ENCODE assay signal across 8 mouse cellular contexts in genomic region chr9:57071801-57072351, GRCm38 (mm10). TPM values are rescaled to one million over a fixed set of nuclear protein-coding genes. Genes with fewer than 3 reads are reported as not detected.
DNase-seq lines count a peak whose midpoint lies in the region; ATAC-seq and TF ChIP-seq lines count a peak whose summit lies in the region.

Gene Sin3a, plus strand, starts transcription at chr9:57072040.

- peak within 1 kb of the TSS; percentile 93 for H3K4me2 ChIP-seq in forebrain, embryonic 14.5 days (ENCODE audit: low read length)
- peak within 1 kb of the TSS; percentile 93 for H3K4me2 ChIP-seq in liver, postnatal 0 days (ENCODE audit: low read depth, low read length)
- H3K4me2 ChIP-seq in neural tube, embryonic 13.5 days = peak within 1 kb of the TSS; percentile 94

- no peak for ATAC-seq in forebrain, embryonic 14.5 days
- no peak for ATAC-seq in liver, postnatal 0 days
- ATAC-seq in neural tube, embryonic 13.5 days (ENCODE audit: low read depth) = no peak

- no peaks in the 10 kb centered on the region for H3K36me3 ChIP-seq in ES-Bruce4 (ENCODE audit: control insufficient read depth, insufficient read depth, low read length, poor library complexity, severe bottlenecking)
- H3K36me3 ChIP-seq in forebrain, embryonic 14.5 days (ENCODE audit: control insufficient read depth, insufficient read depth, low read length) = no peaks in the 10 kb centered on the region
- H3K36me3 ChIP-seq in liver, postnatal 0 days (replicated peaks; ENCODE audit: insufficient read depth, low read length) = no peaks in the 10 kb centered on the region
- H3K36me3 ChIP-seq in neural tube, embryonic 13.5 days = no peaks in the 10 kb centered on the region; the same call in 1 of the 2 replicates
- H3K36me3 ChIP-seq in testis, adult 2 months (ENCODE audit: control insufficient read depth, insufficient read depth, low read length) = no peaks in the 10 kb centered on the region

- H3K27me3 ChIP-seq in ES-Bruce4 (ENCODE audit: control insufficient read depth, insufficient read depth, low read length, poor library complexity, severe bottlenecking) = no peaks in the 10 kb centered on the region
- no peaks in the 10 kb centered on the region for H3K27me3 ChIP-seq in forebrain, embryonic 14.5 days (replicated peaks; ENCODE audit: control insufficient read depth, insufficient read depth, low read length)
- H3K27me3 ChIP-seq in liver, postnatal 0 days (ENCODE audit: insufficient read depth, low read length) = no peaks in the 10 kb centered on the region
- no peaks in the 10 kb centered on the region for H3K27me3 ChIP-seq in neural tube, embryonic 13.5 days
- no peaks in the 10 kb centered on the region; the same call in 1 of the 2 replicates for H3K27me3 ChIP-seq in testis, adult 2 months (ENCODE audit: control insufficient read depth, insufficient read depth, low read length)

- peak within 1 kb of the TSS; percentile 97 for H3K9ac ChIP-seq in ES-Bruce4 (ENCODE audit: low read depth, poor library complexity, severe bottlenecking)
- H3K9ac ChIP-seq in forebrain, embryonic 14.5 days (ENCODE audit: low read length) = peak within 1 kb of the TSS; percentile 77
- H3K9ac ChIP-seq in liver, postnatal 0 days (replicated peaks) = peak within 1 kb of the TSS; percentile 90
- H3K9ac ChIP-seq in neural tube, embryonic 13.5 days = peak within 1 kb of the TSS; percentile 83

- intact Hi-C loops in heart, postnatal 25 days (cut with DNase I) = loop anchor here (2.0 to 5.0 kb wide), 2 partner anchors 59 to 140 kb away; partner anchors contain the start of gene Man2c1

- DNase-seq in c-Kit-positive CD71-positive TER-119-negative erythroid progenitor cells, embryonic 14.5 days (ENCODE audit: low read depth) = peak; percentile 70
- peak; percentile 92 for DNase-seq in forebrain, embryonic 14.5 days (ENCODE audit: low spot score)
- DNase-seq in heart, postnatal 25 days (ENCODE audit: low spot score) = peak; percentile 60
- peak; percentile 73 for DNase-seq in layer of hippocampus, adult 11-12 months (ENCODE audit: low spot score)
- peak; percentile 85 for DNase-seq in liver, postnatal 0 days

- peak within 1 kb of the TSS; percentile 100 for H3K4me3 ChIP-seq in ES-Bruce4 (ENCODE audit: low read depth, low read length)
- H3K4me3 ChIP-seq in forebrain, embryonic 14.5 days (ENCODE audit: low read depth, low read length) = peak within 1 kb of the TSS; percentile 92
- H3K4me3 ChIP-seq in liver, postnatal 0 days (ENCODE audit: low read depth, low read length) = peak within 1 kb of the TSS; percentile 85
- peak within 1 kb of the TSS; percentile 67 for H3K4me3 ChIP-seq in neural tube, embryonic 13.5 days
- H3K4me3 ChIP-seq in testis, adult 2 months (ENCODE audit: control insufficient read depth, low read depth, low read length) = peak within 1 kb of the TSS; percentile 92

- H3K9me3 ChIP-seq in ES-Bruce4 (replicated peaks; ENCODE audit: control insufficient read depth, insufficient read depth, low read length, poor library complexity, severe bottlenecking) = no peaks in the 10 kb centered on the region
- no peaks in the 10 kb centered on the region for H3K9me3 ChIP-seq in forebrain, embryonic 14.5 days (replicated peaks; ENCODE audit: control insufficient read depth, low read length)
- H3K9me3 ChIP-seq in liver, postnatal 0 days (ENCODE audit: low read length) = no peaks in the 10 kb centered on the region
- H3K9me3 ChIP-seq in neural tube, embryonic 13.5 days = no peaks in the 10 kb centered on the region

- H3K4me1 ChIP-seq in ES-Bruce4 (ENCODE audit: control insufficient read depth, insufficient read depth, low read length) = no peaks in the 10 kb centered on the region
- peaks cover 15% of the 10 kb centered on the region for H3K4me1 ChIP-seq in forebrain, embryonic 14.5 days (ENCODE audit: control insufficient read depth, insufficient read depth, low read length)
- peaks cover 27% of the 10 kb centered on the region for H3K4me1 ChIP-seq in liver, postnatal 0 days (ENCODE audit: insufficient read depth)
- peaks cover 31% of the 10 kb centered on the region for H3K4me1 ChIP-seq in neural tube, embryonic 13.5 days (replicated peaks)
- H3K4me1 ChIP-seq in testis, adult 2 months (ENCODE audit: control insufficient read depth, insufficient read depth, low read length) = peaks cover 13% of the 10 kb centered on the region

- TF ChIP-seq CTCF in ES-Bruce4 (IDR thresholded peaks at IDR 0.05; ENCODE audit: low read depth, low read length) = no peak
- TF ChIP-seq CTCF in liver, postnatal 0 days (IDR thresholded peaks at IDR 0.05; ENCODE audit: low read depth) = 0 out of 2 replicates have a peak, but pooled peaks have one; percentile 3
- no peak for TF ChIP-seq CTCF in testis, adult 2 months (IDR thresholded peaks at IDR 0.05; ENCODE audit: control insufficient read depth, insufficient read depth, insufficient replicate concordance, low read depth, low read length)

- TF ChIP-seq EP300 in ES-Bruce4 (IDR thresholded peaks at IDR 0.05; ENCODE audit: insufficient read depth, low read depth, low read length) = no peak
- TF ChIP-seq EP300 in liver, postnatal 0 days (IDR thresholded peaks at IDR 0.05; ENCODE audit: low read depth) = peak; percentile 29; the same call in 1 of the 2 replicates

- peak; percentile 57 for TF ChIP-seq POLR2A in ES-Bruce4 (IDR thresholded peaks at IDR 0.05; ENCODE audit: insufficient read depth, low read length)
- no peak for TF ChIP-seq POLR2A in testis, adult 2 months (IDR thresholded peaks at IDR 0.05; ENCODE audit: control insufficient read depth, low read depth, low read length)

- H3K27ac ChIP-seq in ES-Bruce4 (ENCODE audit: insufficient read depth, low read length) = peak within 1 kb of the TSS; percentile 69
- H3K27ac ChIP-seq in forebrain, embryonic 14.5 days (ENCODE audit: low read depth, low read length) = peak within 1 kb of the TSS; percentile 97
- H3K27ac ChIP-seq in liver, postnatal 0 days (ENCODE audit: low read depth) = peak within 1 kb of the TSS; percentile 99
- H3K27ac ChIP-seq in neural tube, embryonic 13.5 days (replicated peaks) = peak within 1 kb of the TSS; percentile 98
- peak within 1 kb of the TSS; percentile 81 for H3K27ac ChIP-seq in testis, adult 2 months (ENCODE audit: control insufficient read depth, insufficient read depth, low read depth, low read length)

- under 1% methylated on average over 34 of the region's 34 CpGs for WGBS in forebrain, embryonic 14.5 days
- under 1% methylated on average over 34 of the region's 34 CpGs for WGBS in liver, postnatal 0 days (ENCODE audit: insufficient replicate concordance)
- under 1% methylated on average over 34 of the region's 34 CpGs for whole genome bisulfite sequencing in neural tube, embryonic 13.5 days

RNA-seq across cellular contexts. Expression of gene Sin3a, which starts in this region (rescaled TPM):
- 141 and 151 TPM in 2 replicates for polyA plus RNA-seq in ES-Bruce4 (2011; ENCODE audit: insufficient read depth, insufficient read length, low read depth, missing spikeins)
- polyA plus RNA-seq in forebrain, embryonic 14.5 days (2014; fragmentation: Nextera tagmentation; extraction: Ambion mirVana) = 28.5 and 34.2 TPM in 2 replicates
- total RNA-seq in heart, postnatal 25 days (2021) = 10 to 100 TPM; 27.0 to 31.7 TPM
- 6.1 and 6.6 TPM in 2 replicates for polyA plus RNA-seq in liver, postnatal 0 days (2015; fragmentation: Nextera tagmentation; extraction: Ambion mirVana)
- 23.0 and 28.1 TPM in 2 replicates for polyA plus RNA-seq in neural tube, embryonic 13.5 days (2015; fragmentation: Nextera tagmentation; extraction: Ambion mirVana)
- 86.9 and 99.2 TPM in 2 replicates for polyA plus RNA-seq in testis, adult 2 months (2012; rRNA removed)
